Mouse (Mus musculus): Measurements from ENCODE around the gene Commd1. TPM values are rescaled to one million over a fixed set of nuclear protein-coding genes. Genes with fewer than 3 reads are reported as not detected.

The Commd1 gene
- total and polyA plus RNA-seq, 3 experiments: 102 to 113 TPM; not detected in 1

GRCm38 (mm10) chr11:22923606-22924005 is 58.6 kb downstream of the Commd1 start:
- no peaks in the 10 kb centered on the region for H3K27me3 ChIP-seq (ENCODE audit: control insufficient read depth in 1 of 2, insufficient read depth in 2 of 2, low read length in 2 of 2)
- no peaks in the 10 kb centered on the region for H3K9me3 ChIP-seq (replicated peaks; ENCODE audit: insufficient read depth, low read length)
- H3K4me3 ChIP-seq (ENCODE audit: control insufficient read depth in 1 of 2, insufficient read depth in 1 of 2, low read depth in 2 of 2, low read length in 2 of 2): no peak overlapping the region
- peaks cover 4 to 13% of the 10 kb centered on the region in 2 experiments for H3K4me1 ChIP-seq (ENCODE audit: control insufficient read depth in 1 of 2, insufficient read depth in 2 of 2, low read length in 2 of 2)
- H3K27ac ChIP-seq (ENCODE audit: control insufficient read depth, low read depth, low read length): no peak overlapping the region
- no peak overlapping the region for H3K9ac ChIP-seq (ENCODE audit: control insufficient read depth, low read depth, low read length, poor library complexity, severe bottlenecking)
- H3K36me3 ChIP-seq (ENCODE audit: control insufficient read depth in 1 of 2, insufficient read depth in 2 of 2, low read length in 2 of 2): peaks cover 0 to 17% of the 10 kb centered on the region in 2 experiments; a peak in 2 of 4 replicates
- no peaks in the 10 kb centered on the region for H3K79me2 ChIP-seq (ENCODE audit: control insufficient read depth, insufficient read depth, low read length, poor library complexity)
- TF ChIP-seq ZKSCAN1 (IDR thresholded peaks at IDR 0.05; ENCODE audit: low read depth, low read length): no peak
- no peak for TF ChIP-seq TBP (IDR thresholded peaks at IDR 0.05; ENCODE audit: low read depth, low read length)
- no peak for TF ChIP-seq ZNF384 (IDR thresholded peaks at IDR 0.05; ENCODE audit: low read depth, low read length)
- no peak for TF ChIP-seq MYC (IDR thresholded peaks at IDR 0.05; ENCODE audit: low read depth, low read length)
- no peak for TF ChIP-seq HCFC1 (IDR thresholded peaks at IDR 0.05; ENCODE audit: low read depth, low read length)
- no peak for TF ChIP-seq POLR2AphosphoS5 (IDR thresholded peaks at IDR 0.05; ENCODE audit: borderline replicate concordance, low read depth, low read length)
- no peak for TF ChIP-seq NRF1 (IDR thresholded peaks at IDR 0.05; ENCODE audit: insufficient read depth, low read depth, low read length, poor library complexity, severe bottlenecking)
- TF ChIP-seq GATA1 (IDR thresholded peaks at IDR 0.05; ENCODE audit: low read depth, low read length): no peak
- DNase-seq (ENCODE audit: low read depth, low spot score): no peak

GRCm38 (mm10) chr11:22922546-22922945 is 59.6 kb downstream of the Commd1 start:
- no peak for DNase-seq (ENCODE audit: low read depth, low spot score)
- Histone ChIP-seq H3K27ac (ENCODE audit: control insufficient read depth, low read depth, low read length) (no peak overlapping the region), H3K4me1 (ENCODE audit: control insufficient read depth in 1 of 2, insufficient read depth in 2 of 2, low read length in 2 of 2) (peaks cover 0 to 4% of the 10 kb centered on the region in 2 experiments; a peak in 2 of 4 replicates), H3K36me3 (ENCODE audit: control insufficient read depth in 1 of 2, insufficient read depth in 2 of 2, low read length in 2 of 2) (peaks cover 0 to 6% of the 10 kb centered on the region in 2 experiments; a peak in 2 of 4 replicates), H3K4me3 (ENCODE audit: control insufficient read depth in 1 of 2, insufficient read depth in 1 of 2, low read depth in 2 of 2, low read length in 2 of 2) (no peak overlapping the region), H3K27me3 (ENCODE audit: control insufficient read depth in 1 of 2, insufficient read depth in 2 of 2, low read length in 2 of 2) (no peaks in the 10 kb centered on the region), H3K9me3 (replicated peaks; ENCODE audit: insufficient read depth, low read length) (no peaks in the 10 kb centered on the region), H3K9ac (ENCODE audit: control insufficient read depth, low read depth, low read length, poor library complexity, severe bottlenecking) (no peak overlapping the region), H3K79me2 (ENCODE audit: control insufficient read depth, insufficient read depth, low read length, poor library complexity) (no peaks in the 10 kb centered on the region)
- no peak for TF ChIP-seq MYC (IDR thresholded peaks at IDR 0.05; ENCODE audit: low read depth, low read length)
- TF ChIP-seq CTCF (IDR thresholded peaks at IDR 0.05 in 2 of 3, conservative IDR thresholded peaks at IDR 0.05 in 1 of 3; ENCODE audit: control insufficient read depth in 1 of 3, insufficient read depth in 1 of 3, low read depth in 2 of 3, low read length in 3 of 3, poor library complexity in 1 of 3, severe bottlenecking in 1 of 3): no peak
- no peak for TF ChIP-seq ZMIZ1 (IDR thresholded peaks at IDR 0.05; ENCODE audit: low read depth, low read length)
- no peak for TF ChIP-seq POLR2AphosphoS2 (IDR thresholded peaks at IDR 0.05; ENCODE audit: low read length)
- no peak for TF ChIP-seq RCOR1 (IDR thresholded peaks at IDR 0.05; ENCODE audit: low read depth, low read length)
- no peak for TF ChIP-seq SMC3 (IDR thresholded peaks at IDR 0.05; ENCODE audit: low read depth, low read length)
- no peak for TF ChIP-seq NELFE (IDR thresholded peaks at IDR 0.05; ENCODE audit: low read depth, low read length)
- TF ChIP-seq MAX (IDR thresholded peaks at IDR 0.05; ENCODE audit: low read length): no peak
- TF ChIP-seq ETS1 (IDR thresholded peaks at IDR 0.05; ENCODE audit: low read depth, low read length): no peak
- TF ChIP-seq ZKSCAN1 (IDR thresholded peaks at IDR 0.05; ENCODE audit: low read depth, low read length): no peak
- TF ChIP-seq UBTF (IDR thresholded peaks at IDR 0.05; ENCODE audit: borderline replicate concordance, insufficient read depth, low read depth, low read length): no peak
- TF ChIP-seq TAL1 (IDR thresholded peaks at IDR 0.05; ENCODE audit: low read length): no peak
- TF ChIP-seq SIN3A (IDR thresholded peaks at IDR 0.05; ENCODE audit: low read length): no peak
- no peak for TF ChIP-seq EP300 (IDR thresholded peaks at IDR 0.05; ENCODE audit: low read depth in 1 of 2, low read length in 2 of 2)
- no peak for TF ChIP-seq CHD2 (IDR thresholded peaks at IDR 0.05; ENCODE audit: low read length)
- TF ChIP-seq USF1 (IDR thresholded peaks at IDR 0.05; ENCODE audit: low read depth, low read length): no peak
- no peak for TF ChIP-seq POLR2AphosphoS5 (IDR thresholded peaks at IDR 0.05; ENCODE audit: borderline replicate concordance, low read depth, low read length)
